Mouse (Mus musculus) heart, postnatal 0 days (tissue): ENCODE measurements at regions not wholly inside any gene's neighbourhood (a gene's known extent, or its start where the extent isn't known, plus 50 kb on each side); places are given as distances from the start of the nearest gene placed in this dataset.

Source experiments
- CTCF ChIP-seq: IDR thresholded peaks from 2 replicates; pipeline ENCODE4 v1.5.1; 2016; ENCODE audit warnings: antibody characterized with exemption, control low read depth, low read depth
- EP300 ChIP-seq: IDR thresholded peaks from 2 replicates; pipeline ENCODE4 v1.6.1; 2016; ENCODE audit warnings: antibody characterized with exemption, low read depth

DNA sequence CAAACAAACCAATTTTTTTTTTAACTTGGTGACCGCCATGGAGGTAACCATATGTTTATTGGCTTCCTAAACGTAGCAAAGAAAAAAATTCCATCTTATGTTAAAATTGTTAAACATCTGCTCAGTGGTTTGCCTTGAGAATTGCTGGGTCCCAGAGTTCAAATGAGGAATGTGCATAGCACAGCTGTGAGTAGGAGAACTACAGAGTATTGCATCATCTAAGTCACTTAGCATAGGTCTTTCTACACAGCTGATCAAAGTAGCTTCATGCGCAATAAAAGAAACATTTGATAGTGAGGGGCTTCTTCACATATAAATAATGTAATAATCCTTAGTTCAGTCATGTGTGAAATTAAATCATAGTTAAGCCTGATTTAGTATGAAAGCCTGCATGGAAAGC lies 380.7 kb upstream of the Pabpc4l start:
- TF ChIP-seq CTCF (no peak), EP300 (no peak)
